Mouse (Mus musculus): ENCODE results near the gene Otop2.

Gene Otop2

DNA sequence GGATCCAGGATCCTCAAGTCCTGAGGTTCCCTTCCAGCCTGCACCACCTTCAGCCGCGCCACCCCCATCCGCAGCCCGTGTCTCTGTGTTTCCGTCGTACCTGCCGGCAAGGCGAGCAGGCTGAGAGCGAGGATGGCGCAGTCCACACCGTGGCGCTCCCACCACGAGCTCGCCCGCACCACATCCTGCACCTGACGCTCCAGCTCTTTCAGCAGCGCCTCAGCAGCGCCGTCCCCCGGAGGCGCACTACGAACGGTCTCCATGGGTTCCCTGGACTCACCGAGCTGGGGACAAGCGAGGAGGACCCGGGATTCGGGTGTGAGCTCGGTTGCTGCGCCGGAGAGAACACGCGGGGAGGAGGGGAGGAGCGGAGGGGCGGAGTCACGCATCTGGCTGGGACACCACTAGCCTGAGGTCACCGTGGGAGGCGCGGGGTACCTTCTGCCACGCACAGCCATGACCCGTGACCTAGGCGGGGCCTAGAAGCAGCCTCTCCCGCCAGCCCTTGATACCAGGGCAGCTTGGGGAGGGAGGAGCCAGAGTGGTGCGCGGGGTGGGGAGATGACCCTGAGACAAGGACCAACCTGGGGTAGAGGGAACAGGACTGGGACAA lies 9.6 kb upstream of the Otop2 start, which contains the start of gene Fads6:
Gene Fads6 (minus strand): TSS at position 450 of the 613 bp plus-strand sequence.
- DNase-seq (ENCODE audit: low read depth, low spot score): peak; percentile 38

DNA sequence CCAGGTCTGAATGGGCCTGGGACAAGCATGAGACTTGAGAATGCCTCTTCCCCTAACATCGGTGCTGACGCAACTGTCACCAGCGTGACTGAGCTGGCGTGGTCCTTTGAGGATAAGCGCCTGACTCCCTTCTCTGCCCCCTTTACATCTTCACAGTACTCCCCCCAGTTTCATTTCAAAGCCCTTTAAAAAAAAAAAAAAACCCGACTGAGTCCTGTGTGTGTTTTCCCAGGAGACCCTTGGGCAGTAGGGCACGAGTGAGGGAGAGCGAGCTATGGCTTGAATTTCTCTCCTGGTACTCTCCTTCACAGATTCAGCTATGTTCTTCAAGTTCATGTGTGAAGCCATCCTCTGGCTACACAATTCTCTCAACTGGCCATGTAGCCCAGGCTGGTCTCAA lies 8.8 kb upstream of the Otop2 start:
- DNase-seq (ENCODE audit: low read depth, low spot score): no peak

DNA sequence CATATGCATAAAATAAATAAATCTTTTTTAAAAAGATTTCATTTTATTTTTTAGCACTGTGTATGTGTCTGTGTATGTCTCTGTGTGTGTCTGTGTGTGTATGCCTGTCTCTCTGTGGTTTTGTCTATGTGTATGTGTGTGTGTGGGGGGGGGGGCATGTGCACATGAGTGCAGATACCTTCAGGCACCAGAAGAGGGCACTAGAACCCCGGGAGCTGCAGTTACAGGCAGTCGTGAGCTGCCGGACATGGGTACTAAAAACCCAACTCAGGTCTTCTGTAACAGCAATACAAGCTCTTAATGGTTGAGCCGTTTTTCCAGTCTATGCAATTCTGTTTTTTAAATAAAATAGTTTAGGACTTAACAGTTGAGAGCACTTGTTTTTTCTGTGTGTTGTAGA lies 6.2 kb upstream of the Otop2 start:
- no peak for DNase-seq (ENCODE audit: low read depth, low spot score)

DNA sequence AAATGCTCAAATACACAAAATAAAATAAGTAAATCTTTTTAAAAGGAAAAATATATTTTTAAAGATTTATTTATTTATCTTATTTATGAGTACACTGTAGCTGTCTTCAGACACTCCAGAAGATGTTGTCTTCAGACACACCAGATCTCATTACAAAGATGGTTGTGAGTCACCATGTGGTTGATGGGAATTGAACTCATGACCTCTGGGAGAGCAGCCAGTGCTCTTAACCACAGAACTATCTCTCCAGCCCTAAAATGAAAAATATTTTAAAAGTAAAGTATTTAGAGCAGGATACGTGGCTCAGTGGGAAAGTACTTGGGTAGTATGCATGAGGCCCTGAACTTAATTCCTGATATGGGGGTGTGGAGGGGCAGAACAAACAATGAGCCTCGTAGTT lies 5.6 kb upstream of the Otop2 start:
- no peak for DNase-seq (ENCODE audit: low read depth, low spot score)

DNA sequence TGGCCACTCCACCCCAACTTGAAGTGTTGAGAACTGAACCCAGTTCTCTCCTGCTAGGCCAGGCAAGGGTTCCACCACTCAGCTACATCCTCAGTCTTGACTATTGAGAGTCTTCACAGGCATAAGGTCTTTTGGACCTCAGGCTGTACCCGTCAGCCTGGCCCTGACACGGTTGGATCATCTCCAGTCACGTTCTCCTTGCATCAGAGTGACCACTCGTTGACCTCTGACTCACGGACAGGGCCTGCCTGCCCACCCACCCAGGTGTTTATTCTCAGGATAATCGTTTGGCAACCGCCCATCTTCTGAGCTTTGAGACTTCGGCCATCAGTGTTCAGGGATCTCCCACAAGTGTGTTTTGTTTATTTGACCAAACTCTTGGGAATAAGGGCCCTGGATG lies 3.8 kb upstream of the Otop2 start:
- DNase-seq (ENCODE audit: low read depth, low spot score): no peak

DNA sequence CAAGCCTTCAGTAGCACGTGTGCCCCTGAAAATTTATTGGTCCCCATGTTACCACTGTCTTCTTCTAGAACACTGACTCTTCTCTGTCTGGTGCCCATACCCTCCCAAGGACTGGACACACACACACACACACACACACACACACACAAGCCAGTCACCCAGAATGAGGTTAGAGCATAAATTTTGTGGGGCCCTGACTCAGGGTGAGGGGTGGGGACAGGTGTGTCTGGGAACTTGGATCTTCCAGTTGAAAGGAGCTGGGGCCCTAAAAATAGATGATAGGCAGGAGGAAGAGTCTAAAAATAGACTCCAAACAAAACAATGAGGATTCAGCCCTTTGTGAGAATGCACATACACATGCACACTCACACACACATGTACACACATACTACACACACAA lies 1.8 kb downstream of the Otop2 start:
- no peak for DNase-seq (ENCODE audit: low read depth, low spot score)

DNA sequence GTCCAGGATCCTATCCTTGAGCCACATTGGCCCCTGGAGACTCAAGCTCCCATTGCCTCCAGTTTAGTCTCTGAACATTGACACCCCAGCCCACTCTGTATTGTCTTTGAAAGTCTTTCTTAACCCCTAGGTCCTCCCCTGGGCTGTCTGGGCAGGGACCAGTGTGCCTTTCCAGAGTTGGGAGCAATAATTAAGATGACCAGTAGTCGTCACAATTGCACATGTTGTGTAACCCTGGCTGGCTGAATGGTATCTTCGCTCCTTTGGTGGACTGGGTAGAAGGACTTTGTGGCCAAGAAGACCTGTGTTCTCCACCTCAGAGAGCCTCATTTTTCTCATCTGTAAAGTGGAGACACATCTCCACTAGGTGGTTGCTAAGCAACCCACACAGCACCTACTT lies 7.3 kb downstream of the Otop2 start:
- DNase-seq (ENCODE audit: low read depth, low spot score): no peak

DNA sequence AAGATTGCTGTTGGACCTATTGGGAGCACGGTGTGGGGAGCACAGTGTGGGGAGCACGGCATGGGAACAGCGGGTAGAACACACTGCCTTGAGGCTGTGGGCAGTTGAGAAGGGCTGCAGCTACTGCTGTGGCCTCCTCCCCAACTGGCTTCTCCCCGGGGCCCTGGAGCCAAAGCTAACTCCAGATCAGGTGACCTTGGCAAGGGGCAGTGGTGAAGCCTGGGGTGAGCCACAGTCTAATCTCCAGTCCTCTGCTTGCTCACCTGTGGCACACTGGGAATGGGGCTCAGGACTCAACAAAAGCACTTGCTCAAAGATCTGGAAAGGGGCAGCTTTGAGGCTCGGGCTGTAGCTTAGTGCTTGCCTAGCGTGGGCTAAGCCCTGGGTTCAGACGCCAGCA lies 10.2 kb downstream of the Otop2 start:
- DNase-seq (ENCODE audit: low read depth, low spot score): no peak

DNA sequence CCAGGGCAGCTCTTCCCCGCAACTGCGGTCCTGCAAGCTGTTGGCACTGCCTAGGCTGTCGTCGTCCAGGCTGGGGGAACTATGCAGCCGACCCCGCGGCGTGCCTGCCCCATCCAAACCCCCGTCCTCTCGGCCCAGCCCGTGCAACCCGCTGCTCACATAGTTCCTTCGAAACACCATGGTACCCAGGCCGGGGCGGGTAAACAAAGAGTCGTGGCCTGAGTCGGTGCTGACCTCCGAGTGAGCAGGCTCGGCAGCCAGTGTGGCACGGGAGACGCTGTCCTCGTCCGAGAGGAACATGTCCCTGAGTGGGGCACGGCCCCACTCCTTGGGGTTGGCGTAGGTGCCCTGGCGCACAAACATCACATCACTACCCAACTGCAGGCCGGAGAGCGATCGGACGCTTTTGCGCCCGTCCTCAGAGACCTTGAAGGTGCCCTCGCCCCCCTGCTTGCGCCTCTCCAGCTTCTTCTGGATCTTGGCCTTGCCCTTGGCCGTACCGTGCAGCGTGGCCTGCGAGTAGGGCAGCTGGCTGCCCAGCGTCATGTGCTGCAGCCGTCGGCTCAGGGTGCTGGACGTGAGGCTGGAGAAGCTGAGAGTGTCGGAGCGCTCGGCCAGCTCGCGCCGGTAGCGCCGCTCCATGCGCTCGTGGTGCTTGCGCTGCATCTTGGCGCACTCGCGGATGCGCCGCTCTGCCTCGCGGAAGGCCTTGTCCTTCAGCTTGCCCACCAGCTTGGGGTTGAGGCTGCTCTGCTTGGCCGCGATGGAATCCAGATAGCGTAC lies 11.5 kb downstream of the Otop2 start:
- DNase-seq (ENCODE audit: low read depth, low spot score): no peak

DNA sequence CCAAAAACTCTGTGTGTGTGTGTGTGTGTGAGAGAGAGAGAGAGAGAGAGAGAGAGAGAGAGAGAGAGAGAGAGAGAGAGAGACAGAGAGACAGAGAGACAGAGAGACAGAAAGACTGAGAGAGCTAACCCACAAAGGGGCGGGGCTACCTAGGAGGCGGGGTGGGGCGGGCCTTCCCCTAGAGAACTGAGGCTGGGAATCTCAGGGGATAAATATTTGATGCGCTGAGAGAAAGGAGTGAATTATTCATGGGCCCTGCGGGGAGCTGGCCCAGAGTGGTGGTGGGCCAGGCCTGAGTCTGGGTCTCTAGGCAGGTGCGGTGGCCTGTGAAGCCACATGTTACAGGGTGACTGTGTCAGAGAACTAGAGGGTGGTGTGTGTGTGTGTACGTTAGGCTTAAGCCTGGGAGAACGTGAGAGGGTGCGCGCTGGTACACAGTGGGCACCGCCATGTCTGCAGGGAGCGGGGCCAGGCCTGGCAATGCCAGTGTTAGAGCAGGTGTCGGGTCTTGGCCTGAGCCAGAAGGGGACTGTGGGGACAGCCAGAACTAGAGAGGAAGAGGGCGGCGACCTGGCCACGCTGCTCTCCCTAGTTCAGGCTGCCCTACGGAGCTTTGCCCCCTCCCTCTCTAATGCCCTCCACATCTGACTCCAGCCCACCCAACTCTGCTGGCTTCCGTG lies 12.9 kb downstream of the Otop2 start:
- DNase-seq (ENCODE audit: low read depth, low spot score): no peak

DNA sequence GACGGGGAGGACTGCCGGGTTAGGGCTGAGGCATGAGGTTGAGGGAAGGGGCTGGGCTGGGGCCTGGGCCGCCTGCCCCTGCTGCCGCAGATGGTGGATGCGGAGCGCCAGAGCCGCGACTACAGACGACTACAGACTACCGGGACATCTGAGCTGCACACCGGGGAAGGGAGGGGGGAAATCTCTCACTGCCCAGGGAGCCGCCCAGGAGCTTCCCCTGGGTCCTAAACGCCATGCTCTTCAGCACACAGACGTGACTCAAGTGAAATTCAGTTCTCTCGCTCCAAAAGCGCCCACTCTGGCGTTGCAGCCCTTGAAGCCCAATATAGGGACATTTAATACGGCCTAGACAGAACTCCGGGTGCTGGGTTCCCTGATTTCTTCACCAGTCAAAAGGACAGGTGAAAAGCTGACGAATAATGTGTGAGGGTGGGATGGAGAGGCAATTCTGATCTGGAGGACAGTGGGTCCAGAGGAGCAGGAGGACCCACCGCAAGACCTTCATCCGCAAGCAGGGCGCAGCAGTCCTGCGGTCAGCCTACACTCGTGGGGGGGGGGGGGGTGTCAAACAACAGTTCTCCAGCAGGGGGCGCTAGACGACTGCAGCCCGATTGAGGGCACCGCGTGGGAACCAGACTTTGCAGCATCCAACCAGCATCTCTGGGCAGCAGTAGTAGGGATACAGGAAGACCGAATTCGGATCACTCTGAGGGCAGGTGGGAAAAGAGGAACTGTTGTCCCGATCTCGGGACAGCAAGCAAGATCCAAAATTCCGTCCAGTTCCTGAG lies 15.1 kb downstream of the Otop2 start, which contains the start of gene Ush1g:
Gene Ush1g (minus strand): TSS at position 136 of the 788 bp plus-strand sequence.
- peak; percentile 45 for DNase-seq (ENCODE audit: low read depth, low spot score)

DNA sequence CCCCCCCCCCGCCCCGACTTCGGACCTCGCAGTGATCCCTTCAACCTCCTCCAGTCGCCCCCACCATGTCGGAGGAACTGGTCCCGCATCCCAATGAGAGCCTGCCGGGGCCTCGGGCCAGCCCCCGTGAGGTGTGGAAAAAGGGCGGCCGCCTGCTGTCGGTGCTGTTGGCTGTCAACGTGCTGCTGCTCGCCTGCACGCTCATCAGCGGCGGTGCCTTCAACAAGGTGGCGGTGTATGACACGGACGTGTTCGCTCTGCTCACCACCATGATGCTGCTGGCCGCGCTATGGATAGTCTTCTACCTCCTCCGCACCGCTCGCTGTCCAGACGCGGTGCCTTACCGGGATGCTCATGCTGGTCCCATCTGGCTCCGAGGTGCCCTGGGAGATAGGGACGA lies 16.4 kb downstream of the Otop2 start:
- DNase-seq (ENCODE audit: low read depth, low spot score): no peak

DNA sequence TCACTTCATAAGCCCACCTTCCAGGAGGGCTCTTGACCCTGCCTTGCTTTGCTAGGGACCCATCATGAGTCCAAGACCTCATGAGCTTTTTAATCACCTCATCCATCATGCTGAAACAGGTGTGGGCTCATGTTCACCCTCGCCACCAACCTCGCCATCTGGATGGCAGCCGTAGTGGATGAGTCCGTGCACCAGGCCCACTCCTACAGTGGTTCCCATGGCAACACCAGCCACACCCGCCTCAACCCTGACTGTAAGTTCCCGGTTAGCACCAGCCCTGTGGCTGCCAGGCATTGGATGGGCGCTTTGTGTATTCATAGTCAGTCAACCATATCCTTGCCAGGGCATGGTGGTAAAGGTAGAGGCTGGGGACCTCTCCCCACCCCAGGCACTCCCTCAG lies 19.8 kb downstream of the Otop2 start:
- DNase-seq (ENCODE audit: low read depth, low spot score): no peak

DNA sequence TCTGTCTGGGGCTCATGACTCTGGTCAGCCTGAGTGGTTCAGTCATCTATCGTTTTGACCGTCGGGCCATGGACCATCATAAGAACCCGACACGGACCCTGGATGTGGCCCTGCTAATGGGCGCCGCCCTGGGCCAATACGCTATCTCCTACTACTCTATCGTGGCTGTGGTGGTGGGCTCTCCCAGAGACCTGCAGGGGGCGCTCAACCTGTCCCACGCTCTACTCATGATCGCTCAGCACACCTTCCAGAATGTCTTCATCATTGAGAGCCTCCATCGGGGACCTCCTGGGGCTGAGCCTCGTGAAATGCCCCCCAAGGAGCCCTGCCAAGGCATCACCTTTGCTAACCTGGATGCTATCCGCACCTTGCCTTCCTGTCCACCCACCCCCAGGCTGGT lies 22.4 kb downstream of the Otop2 start:
- no peak for DNase-seq (ENCODE audit: low read depth, low spot score)

DNA sequence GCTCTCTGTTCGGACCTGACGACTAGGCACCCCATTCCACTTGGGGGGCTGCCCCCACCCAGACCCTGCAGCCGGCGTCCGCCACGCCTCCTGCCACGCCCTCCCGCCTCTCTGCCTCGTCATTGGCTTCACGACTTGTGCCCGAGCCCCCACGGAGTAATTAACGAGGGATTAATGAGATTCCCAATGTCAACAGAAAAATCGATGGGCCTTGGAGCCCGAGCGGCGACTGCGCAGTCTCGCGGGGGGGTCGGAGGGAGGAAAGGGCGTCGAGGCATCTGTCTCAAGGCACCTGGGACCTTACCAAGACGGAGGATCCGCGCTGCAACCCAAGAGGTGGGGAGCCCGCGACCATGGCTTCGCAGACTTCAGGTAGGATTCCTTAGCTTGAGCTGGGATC lies 27.6 kb downstream of the Otop2 start, which contains the start of gene Otop3:
Gene Otop3 (plus strand): TSS at position 201 of the 400 bp plus-strand sequence.
- no peak for DNase-seq (ENCODE audit: low read depth, low spot score)

DNA sequence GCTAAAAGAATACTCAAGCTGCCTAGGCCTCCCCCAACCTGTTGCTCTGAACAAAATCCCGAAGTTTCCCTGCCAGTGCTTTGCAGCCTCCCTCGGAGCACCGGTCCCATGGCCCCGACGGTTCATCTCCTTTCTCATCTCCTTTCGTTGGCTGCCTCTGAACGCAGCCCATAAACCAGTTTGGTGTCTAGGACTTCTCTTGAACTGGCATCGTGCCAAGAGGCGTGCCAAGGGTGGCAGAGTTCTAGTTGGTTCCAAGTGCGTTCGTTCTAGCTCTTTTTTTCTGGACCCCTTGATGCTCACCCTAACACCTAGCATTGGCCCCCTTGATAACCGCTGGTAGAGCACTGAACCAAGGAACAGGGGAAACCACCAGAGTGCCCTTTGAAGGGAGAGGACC lies 28.3 kb downstream of the Otop2 start:
- DNase-seq (ENCODE audit: low read depth, low spot score): no peak

DNA sequence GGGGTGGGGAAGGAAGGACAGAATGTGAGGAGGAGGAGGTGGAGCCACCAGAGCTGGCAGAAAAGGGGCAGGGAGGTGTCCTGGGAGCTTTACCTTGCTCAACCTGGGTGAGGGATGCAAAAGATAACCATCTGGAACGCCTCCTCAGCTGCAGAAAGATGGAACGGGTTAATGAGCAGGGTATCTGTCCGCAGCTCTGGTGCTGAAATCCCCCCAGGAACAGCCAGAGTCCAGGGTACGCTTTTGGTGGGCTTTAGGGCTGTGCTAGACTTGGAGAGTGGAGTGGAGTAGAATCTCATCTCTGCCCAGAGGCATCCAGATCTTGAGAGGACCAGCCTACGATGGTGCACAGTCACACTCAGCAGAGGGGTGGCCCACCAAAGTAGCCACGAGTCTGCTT lies 29.2 kb downstream of the Otop2 start:
- no peak for DNase-seq (ENCODE audit: low read depth, low spot score)

DNA sequence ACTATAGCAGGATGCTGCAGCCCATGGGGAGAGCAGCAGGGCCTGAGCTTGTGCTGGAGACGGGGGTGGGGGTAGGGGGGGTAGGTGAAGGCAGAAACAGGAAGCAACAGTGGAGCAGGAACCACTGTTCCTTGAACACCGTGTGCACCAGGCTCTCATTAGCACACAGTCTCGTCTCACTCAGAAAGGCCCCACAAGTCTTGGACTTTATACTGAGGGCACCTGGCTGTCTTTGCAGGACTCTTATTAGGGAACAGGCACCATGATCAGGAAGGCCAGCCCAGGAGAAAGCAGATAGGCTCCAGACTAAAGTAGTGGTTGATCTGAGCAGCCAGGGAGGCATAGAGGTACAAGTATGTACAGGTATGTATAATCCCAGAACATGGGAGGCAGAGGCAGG lies 30.4 kb downstream of the Otop2 start:
- DNase-seq (ENCODE audit: low read depth, low spot score): no peak

DNA sequence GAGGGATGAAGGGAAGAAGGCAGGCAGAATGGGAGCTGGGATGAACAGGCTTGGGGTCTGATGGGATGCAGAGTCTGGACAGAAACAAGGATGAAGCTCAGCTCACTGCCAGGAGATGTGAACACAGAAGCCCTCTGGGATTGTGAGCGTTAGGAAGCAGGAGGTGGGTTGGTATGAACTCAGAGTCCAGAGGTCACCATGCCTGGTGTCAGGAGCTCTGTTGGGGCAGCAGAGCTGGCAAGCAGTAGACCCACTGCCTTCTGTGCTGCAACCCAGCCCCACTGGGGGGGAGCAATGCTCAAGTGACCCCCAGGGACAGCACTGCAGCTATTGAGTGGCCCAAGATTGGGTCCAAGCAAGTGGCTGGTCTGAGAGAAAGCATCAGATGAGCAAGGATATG lies 30.9 kb downstream of the Otop2 start:
- no peak for DNase-seq (ENCODE audit: low read depth, low spot score)

DNA sequence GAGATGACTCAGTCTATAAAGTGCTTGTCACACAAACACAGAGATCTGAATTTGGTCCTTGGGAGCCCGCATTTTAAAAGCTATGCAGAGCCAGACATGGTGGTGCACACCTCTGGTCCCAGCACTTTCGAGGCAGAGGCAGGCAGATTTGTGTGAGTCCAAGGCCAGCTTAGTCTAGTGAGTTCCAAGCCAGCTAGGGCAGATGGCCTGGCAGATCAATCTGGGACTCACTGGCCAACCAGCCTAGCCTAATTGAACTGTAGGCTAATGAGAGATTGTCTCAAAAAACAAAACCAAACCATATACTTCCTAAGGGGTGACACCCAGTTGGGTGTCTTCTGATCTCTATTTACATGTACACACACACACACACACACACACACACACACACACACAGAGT lies 34.3 kb downstream of the Otop2 start:
- no peak for DNase-seq (ENCODE audit: low read depth, low spot score)

DNA sequence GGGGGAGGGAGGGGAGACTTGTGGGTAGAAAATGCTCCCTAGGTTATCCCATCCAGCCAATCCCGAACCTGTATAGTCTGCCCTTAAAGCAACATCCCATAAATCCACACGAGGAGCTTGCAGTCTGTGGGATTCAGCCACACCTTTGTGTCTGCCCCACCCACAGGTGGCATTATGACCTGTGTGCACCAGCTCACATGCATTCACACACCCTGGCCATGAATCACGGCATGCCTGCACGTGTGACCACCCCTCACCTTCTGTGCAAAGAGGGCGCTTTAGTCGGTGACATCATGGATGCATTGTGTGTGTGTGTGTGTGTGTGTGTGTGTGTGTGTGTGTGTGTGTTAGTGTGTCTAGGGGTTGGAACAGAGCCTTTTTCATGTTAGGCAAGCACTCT lies 34.9 kb downstream of the Otop2 start:
- DNase-seq (ENCODE audit: low read depth, low spot score): no peak

DNA sequence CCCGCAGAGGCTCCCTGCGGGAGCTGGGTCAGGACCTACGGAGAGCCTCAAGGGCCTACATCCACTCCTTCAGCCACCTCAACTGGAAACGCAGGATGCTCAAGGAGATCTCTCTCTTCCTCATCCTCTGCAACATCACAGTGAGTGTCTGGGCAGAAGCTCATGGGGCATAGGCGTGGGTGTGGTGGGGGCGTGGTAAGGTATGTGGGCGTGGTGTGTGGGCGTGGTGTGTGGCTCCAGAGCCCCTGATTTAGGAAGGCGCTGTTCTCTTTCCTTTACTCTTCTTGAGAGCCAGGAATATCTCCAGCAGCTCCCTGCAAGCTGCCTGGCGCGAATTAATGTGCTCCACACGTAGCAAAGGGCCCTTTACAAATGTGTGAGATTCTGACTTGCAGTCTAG lies 38.0 kb downstream of the Otop2 start:
- DNase-seq (ENCODE audit: low read depth, low spot score): no peak
